In genomic region chr3:142834024-142834423, GRCm38 (mm10) we compare ENCODE assay signal across 11 mouse cellular contexts.
"Had no signal": no experiment of that assay in that cellular context is flagged by ENCODE, and none has a peak within 500 bp of the region (broad histone marks: within the 10 kb centered on the region; RNA-seq: fewer than 3 reads in every experiment).

No protein-coding gene starts in this region.

- ATAC-seq: liver, postnatal 0 days; lung, postnatal 0 days; midbrain, embryonic 13.5 days; midbrain, embryonic 15.5 days had no signal

- DNase-seq: liver, postnatal 0 days; lung, adult 2 months; lung, postnatal 14 days; lung, postnatal 36 days; right cerebral cortex, postnatal 14 days; thymus, adult 2 months; thymus, postnatal 25 days; thymus, postnatal 4 days had no signal
